Mouse (Mus musculus) liver, adult 2 months (tissue): Measurements from ENCODE around the gene Ang5.
"Not testable (repeated sequence)": the region's sequence is repeated elsewhere in the genome, so short reads cannot be mapped to it uniquely, and the experiment has no call there.

ENCODE experiments used
- CTCF ChIP-seq: fragments of 200-500 bp; IDR thresholded peaks from 2 replicates; pipeline ENCODE4 v1.5.1; 2011; ENCODE audit warnings: low read depth, low read length, control low read depth
- POLR2A ChIP-seq: fragments of 200-500 bp; IDR thresholded peaks from 2 replicates; pipeline ENCODE4 v1.6.1; 2011; ENCODE audit warnings: low read length, control low read depth; ENCODE audit not compliant: insufficient read depth; ENCODE audit errors: extremely low read depth

DNA sequence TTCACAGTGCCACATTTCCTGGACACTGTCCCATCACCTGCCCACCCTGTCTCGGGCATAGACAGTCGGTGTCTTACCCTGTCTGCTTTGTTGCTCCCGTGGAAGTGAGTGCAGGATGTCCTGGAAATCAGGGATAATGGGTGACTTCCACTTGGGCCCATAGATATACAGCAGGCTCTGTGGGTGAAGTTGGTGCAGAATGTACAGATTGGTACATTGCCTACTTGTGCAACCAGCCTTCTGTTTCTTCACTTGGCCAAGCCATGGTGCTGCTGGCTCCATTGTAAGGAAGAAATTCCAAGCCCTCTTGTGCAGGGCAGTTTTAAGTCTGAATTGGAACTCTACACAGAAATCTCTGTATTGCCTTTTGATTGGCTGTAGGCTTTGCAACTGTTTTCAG lies 33.4 kb upstream of the Ang5 start, which contains the start of gene Ear10:
- TF ChIP-seq CTCF, POLR2A: not testable (repeated sequence)
